Mouse (Mus musculus) thymus, adult 2 months (tissue): ENCODE results near the gene Yap1.

ENCODE experiments used
- CTCF ChIP-seq: fragments of 200-500 bp; IDR thresholded peaks from 2 replicates; pipeline ENCODE4 v1.5.1; 2012; ENCODE audit warnings: mild to moderate bottlenecking, control low read depth, low read length, moderate library complexity, borderline replicate concordance; ENCODE audit not compliant: control insufficient read depth, poor library complexity, insufficient read depth; ENCODE audit errors: extremely low read depth
- POLR2A ChIP-seq: fragments of 200-500 bp; IDR thresholded peaks from 2 replicates; pipeline ENCODE4 v1.6.1; 2012; ENCODE audit warnings: mild to moderate bottlenecking, low read length, control low read depth, moderate library complexity; ENCODE audit not compliant: control insufficient read depth, poor library complexity, insufficient read depth; ENCODE audit errors: extremely low read depth

DNA sequence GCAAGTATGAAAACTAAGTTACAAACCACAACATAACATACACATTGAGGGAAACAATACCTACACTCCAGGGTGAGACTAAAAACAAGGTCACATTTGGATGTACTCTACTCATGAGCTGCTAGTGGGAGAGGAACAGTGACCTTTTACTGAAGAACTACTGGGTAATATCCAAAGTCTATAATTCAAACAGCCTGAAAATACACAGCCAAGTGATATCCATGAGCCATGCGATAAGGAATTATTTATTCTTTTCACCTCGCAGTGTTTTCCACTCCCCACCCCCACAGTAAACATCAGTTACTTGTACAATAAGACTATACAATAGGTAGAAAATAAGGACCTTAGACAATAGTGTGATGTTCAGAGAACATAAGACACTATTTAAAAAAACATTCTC lies 24.2 kb downstream of the Yap1 start:
- no peak for TF ChIP-seq CTCF
- TF ChIP-seq POLR2A, result no peak
